Mouse (Mus musculus) heart, embryonic 14.5 days (tissue): ENCODE measurements around the gene Capn1. TPM values are rescaled to one million over a fixed set of nuclear protein-coding genes. Genes with fewer than 3 reads are reported as not detected.

ENCODE experiments used
- ATAC-seq: fragments of 200-750 bp; cut with Nextera tagmentation; 2 replicates; pipeline ENCODE4 v1.8.0; 2017; ENCODE audit warnings: low read depth, moderate TSS enrichment; ENCODE audit not compliant: insufficient number of reproducible peaks, insufficient read depth, low FRiP score
- H3K27ac ChIP-seq, 2 experiments: fragments of 200-500 bp in 1 of 2; fragments of 300-500 bp in 1 of 2; sonication (generic) in 1 of 2; replicated peaks in 1 of 2; 2 replicates each; pipeline ENCODE4 v1.5.1; 2012 to 2014; ENCODE audit warnings: low read depth in 2 of 2, low read length in 2 of 2, control low read depth in 1 of 2, mild to moderate bottlenecking in 1 of 2, mixed read lengths in 1 of 2; ENCODE audit not compliant: control insufficient read depth in 1 of 2, insufficient read depth in 1 of 2
- H3K27me3 ChIP-seq: fragments of 300-500 bp; sonication (generic); 2 replicates; pipeline ENCODE4 v1.6.1; 2014; ENCODE audit warnings: mild to moderate bottlenecking, low read length, control low read depth; ENCODE audit not compliant: control insufficient read depth, insufficient read depth
- H3K36me3 ChIP-seq: fragments of 300-500 bp; sonication (generic); 2 replicates; pipeline ENCODE4 v1.6.1; 2014; ENCODE audit warnings: mild to moderate bottlenecking, control low read depth, low read length, mixed read lengths; ENCODE audit not compliant: control insufficient read depth, insufficient read depth
- H3K4me1 ChIP-seq, 2 experiments: fragments of 200-500 bp in 1 of 2; fragments of 300-500 bp in 1 of 2; sonication (generic) in 1 of 2; 2 replicates each; pipeline ENCODE4 v1.6.1; 2012 to 2014; ENCODE audit warnings: low read length in 2 of 2, control low read depth in 1 of 2, mixed read lengths in 1 of 2; ENCODE audit not compliant: control insufficient read depth in 2 of 2, insufficient read depth in 2 of 2
- H3K4me2 ChIP-seq: fragments of 300-500 bp; sonication (generic); 2 replicates; pipeline ENCODE4 v1.6.1; 2014; ENCODE audit warnings: mild to moderate bottlenecking, low read length
- H3K4me3 ChIP-seq, 2 experiments: fragments of 200-500 bp in 1 of 2; fragments of 300-500 bp in 1 of 2; sonication (generic) in 1 of 2; 2 replicates each; pipeline ENCODE4 v1.5.1; 2012 to 2014; ENCODE audit warnings: low read length in 2 of 2, mild to moderate bottlenecking in 2 of 2, control low read depth in 1 of 2, low read depth in 1 of 2, moderate library complexity in 1 of 2; ENCODE audit not compliant: control insufficient read depth in 1 of 2, insufficient read depth in 1 of 2
- H3K9ac ChIP-seq: fragments of 300-500 bp; sonication (generic); 2 replicates; pipeline ENCODE4 v1.6.1; 2014; ENCODE audit warnings: mild to moderate bottlenecking, low read length
- H3K9me3 ChIP-seq: fragments of 300-500 bp; sonication (generic); 2 replicates; pipeline ENCODE4 v1.6.1; 2016; ENCODE audit warnings: low read length, control low read depth; ENCODE audit not compliant: control insufficient read depth
- WGBS: fragments of 180-500 bp; shearing (Covaris S2); extraction: QIAGEN DNeasy Blood & Tissue Kit; methylation state at CpG from one replicate; pipeline ENCODE4 v1.1.7; 2014; 5-methylcytosine and 5-hydroxymethylcytosine counted together
- polyA plus RNA-seq: library from polyadenylated mRNA; unstranded; fragments of >200 nt; fragmentation: Nextera tagmentation; extraction: Ambion mirVana; gene quantifications from 2 replicates; pipeline ENCODE4 v1.2.1, GENCODE M21; 2014

The Capn1 gene
- polyA plus RNA-seq, 1 experiment from 2014 or later: 7.3 TPM

DNA sequence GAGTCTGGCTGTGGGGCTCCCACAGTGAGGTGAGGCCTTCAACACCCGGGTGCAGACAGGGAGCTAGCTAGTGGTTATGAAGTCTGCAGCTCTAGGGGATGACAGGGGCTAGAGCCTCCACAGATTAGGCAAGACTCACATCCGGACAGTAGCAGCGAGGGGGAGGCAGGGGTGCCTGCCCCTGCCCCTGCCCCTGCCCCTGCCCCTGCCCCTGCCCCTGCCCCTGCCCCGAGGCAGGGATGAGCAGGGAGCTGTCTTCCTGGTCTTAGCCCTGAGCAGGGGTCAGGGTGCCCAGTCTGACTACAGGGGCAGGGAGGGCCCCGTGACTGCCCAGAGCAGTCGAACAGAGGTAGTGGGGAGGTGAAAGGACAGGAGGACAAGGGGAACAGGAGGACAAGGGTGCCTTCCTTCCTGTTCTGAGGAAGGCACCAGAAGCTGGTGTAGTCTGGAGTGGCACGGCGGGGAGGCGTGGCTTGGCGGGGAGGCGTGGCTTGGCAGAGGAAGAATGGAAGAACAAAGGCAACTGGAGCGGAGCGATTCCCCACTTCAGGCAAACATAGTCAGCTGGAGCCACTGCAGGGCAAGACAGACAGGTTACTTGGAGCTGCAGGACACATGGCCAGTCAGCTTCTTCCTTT is 26.8 kb downstream of the Capn1 start:
- ATAC-seq: peak; percentile 44
- Histone ChIP-seq H3K9ac (peak overlapping the region; percentile 56), H3K9me3 (no peaks in the 10 kb centered on the region), H3K27ac (peak overlapping the region; percentile 13 to 44; a peak in 1 of 4 replicates), H3K4me1 (peaks cover 10 to 14% of the 10 kb centered on the region in 2 experiments; a peak in 3 of 4 replicates), H3K4me2 (peak overlapping the region; percentile 54), H3K36me3 (no peaks in the 10 kb centered on the region), H3K27me3 (no peaks in the 10 kb centered on the region), H3K4me3 (no peak overlapping the region)
- WGBS: 4% methylated on average over 8 of the region's 13 CpGs

DNA sequence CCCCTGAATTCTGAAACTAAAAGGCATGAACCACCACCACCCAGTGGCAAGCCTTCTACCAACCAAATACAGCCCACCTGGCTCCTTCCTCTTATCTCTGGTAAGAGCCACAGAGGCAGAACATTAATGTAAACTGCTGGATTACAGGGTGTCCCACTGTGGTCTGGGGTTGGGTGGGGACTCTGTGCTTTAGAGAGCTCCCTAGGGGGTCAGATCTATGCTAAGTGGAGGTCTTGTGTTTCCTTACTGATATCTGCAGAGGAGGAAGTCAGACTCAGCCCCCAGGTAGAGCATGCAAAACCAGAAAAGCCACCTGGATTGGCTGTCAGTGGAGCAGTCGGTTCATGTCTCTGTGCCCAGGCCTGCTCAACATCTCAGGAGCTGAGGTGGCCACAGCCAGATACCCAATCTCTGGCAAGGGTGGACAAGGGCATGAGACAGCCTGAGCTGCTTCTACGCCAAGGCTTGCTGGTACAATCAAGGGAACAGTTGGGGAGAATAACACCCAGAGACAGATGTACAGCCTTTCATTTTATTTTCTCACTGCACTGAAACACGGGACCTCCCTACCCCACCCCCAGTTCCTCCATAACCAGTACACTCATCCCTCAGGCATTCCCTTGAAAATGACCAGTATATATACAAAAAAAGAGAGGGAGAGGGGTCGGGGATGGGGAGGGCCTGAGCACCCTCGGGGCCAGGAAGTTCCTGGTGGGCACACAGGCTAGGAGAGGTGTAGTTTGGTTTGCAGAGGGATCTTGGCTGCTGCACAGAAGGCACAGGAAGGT is 27.5 kb downstream of the Capn1 start:
- H3K9ac ChIP-seq: peak overlapping the region; percentile 56; the same call in 1 of the 2 replicates
- WGBS: 48% methylated on average over 5 of the region's 5 CpGs
- no peak overlapping the region for H3K4me2 ChIP-seq
- no peaks in the 10 kb centered on the region for H3K36me3 ChIP-seq
- H3K9me3 ChIP-seq: no peaks in the 10 kb centered on the region
- H3K4me3 ChIP-seq: no peak overlapping the region
- 0 out of 4 replicates have a peak overlapping the region, but pooled peaks have one; percentile 13 to 44 for H3K27ac ChIP-seq
- peaks cover 10 to 14% of the 10 kb centered on the region in 2 experiments; a peak in 3 of 4 replicates for H3K4me1 ChIP-seq
- no peak for ATAC-seq
- no peaks in the 10 kb centered on the region for H3K27me3 ChIP-seq

DNA sequence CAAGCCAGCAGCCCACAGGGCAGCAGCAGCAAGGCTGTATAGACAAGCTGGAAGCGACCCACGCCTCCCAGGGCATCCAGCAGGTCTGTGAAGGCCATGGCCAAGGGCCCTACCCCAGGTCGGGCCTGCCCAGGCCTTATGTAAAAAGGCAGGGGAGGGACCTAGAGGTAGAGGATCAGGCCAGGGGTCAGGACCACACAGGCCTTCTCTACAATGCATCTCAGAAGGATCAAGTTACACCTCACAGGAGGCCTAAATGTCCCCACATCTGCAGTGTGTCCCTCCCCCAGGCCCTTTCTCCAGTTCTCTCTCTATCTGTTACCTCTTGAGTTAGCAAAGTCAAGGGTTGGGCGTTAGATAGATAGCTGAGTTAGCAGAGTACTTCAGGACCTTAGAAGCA is 29.7 kb downstream of the Capn1 start, which contains the start of gene Slc22a20:
TSS of gene Slc22a20 (minus strand) at position 101 of the 400 bp plus-strand sequence.
- ATAC-seq: no peak
- Histone ChIP-seq H3K9me3 (no peaks in the 10 kb centered on the region), H3K36me3 (no peaks in the 10 kb centered on the region), H3K4me2 (no peak within 1 kb of the TSS), H3K9ac (no peak within 1 kb of the TSS), H3K4me3 (no peak within 1 kb of the TSS), H3K4me1 (peaks cover 10 to 14% of the 10 kb centered on the region in 2 experiments; a peak in 3 of 4 replicates), H3K27me3 (no peaks in the 10 kb centered on the region), H3K27ac (no peak within 1 kb of the TSS)
- 52% methylated on average over 4 of the region's 4 CpGs for whole genome bisulfite sequencing

DNA sequence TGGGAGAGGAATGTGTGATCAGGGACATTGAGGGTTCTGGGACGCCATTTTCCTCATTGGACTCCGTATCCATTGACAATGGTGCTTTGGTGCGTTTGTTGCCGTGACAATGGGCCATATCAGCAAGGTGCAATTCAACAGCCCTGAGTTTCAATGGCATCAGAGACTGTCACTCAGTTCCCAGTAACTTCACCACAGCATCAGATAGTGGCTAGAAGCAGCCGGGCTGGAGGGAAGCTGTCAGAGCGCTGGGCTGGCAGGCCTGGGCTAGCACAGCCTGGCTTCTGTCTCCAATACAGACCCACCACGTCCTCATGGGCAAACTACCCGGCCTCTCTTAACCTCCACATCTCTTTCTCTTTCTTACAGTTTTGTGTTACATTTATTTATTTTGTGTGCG is 35.2 kb downstream of the Capn1 start:
- 73% methylated on average over 9 of the region's 9 CpGs for WGBS
- Histone ChIP-seq H3K27ac (no peak overlapping the region), H3K9me3 (no peaks in the 10 kb centered on the region), H3K36me3 (no peaks in the 10 kb centered on the region), H3K4me2 (no peak overlapping the region), H3K4me1 (no peaks in the 10 kb centered on the region), H3K27me3 (no peaks in the 10 kb centered on the region), H3K9ac (no peak overlapping the region), H3K4me3 (no peak overlapping the region)
- ATAC-seq: no peak

DNA sequence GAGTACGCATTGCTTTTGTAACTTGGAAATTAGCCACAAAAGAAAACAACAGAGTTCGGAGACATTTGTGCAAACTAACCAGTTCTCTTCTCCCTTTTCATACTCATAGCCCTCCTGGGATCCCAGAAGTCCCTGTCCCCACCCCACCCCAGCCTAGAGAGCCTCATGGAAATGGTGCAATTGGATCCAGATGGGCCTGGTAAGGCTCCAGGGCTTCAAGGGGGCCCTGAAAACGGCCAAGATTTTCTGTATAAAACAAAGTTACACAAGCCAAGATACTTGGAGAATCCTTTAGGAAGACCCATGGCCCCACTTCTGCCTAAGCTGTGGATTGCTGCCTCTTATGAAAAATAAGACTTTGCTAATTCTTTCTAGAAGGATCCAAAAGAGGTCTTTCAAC is 38.0 kb downstream of the Capn1 start:
- Histone ChIP-seq H3K4me2 (no peak overlapping the region), H3K27me3 (no peaks in the 10 kb centered on the region), H3K4me3 (no peak overlapping the region), H3K27ac (no peak overlapping the region), H3K4me1 (no peaks in the 10 kb centered on the region), H3K9ac (no peak overlapping the region), H3K36me3 (no peaks in the 10 kb centered on the region), H3K9me3 (no peaks in the 10 kb centered on the region)
- 78% methylated on average over 3 of the region's 3 CpGs for WGBS
- no peak for ATAC-seq

DNA sequence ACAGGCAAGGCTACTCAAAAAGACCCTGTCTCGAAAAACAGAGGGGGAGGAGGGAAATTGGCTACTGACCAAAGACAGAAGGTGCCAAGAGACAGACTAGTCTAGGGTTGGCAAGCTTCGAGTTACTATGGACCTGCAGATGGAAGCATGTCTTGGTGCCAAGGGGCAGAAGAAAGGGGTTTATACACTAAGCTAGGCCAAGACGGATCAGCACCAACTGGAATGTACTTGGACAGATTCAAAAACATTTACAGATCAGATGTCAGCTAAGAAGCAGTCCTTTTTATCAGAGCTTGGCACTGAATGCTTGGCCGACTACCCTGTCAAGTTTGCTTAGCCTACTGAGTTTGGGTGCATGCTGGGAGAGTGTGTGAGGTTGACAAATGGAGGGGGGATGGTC is 40.0 kb downstream of the Capn1 start:
- H3K9me3 ChIP-seq: no peaks in the 10 kb centered on the region
- WGBS: 73% methylated on average over 4 of the region's 4 CpGs
- ATAC-seq: no peak

DNA sequence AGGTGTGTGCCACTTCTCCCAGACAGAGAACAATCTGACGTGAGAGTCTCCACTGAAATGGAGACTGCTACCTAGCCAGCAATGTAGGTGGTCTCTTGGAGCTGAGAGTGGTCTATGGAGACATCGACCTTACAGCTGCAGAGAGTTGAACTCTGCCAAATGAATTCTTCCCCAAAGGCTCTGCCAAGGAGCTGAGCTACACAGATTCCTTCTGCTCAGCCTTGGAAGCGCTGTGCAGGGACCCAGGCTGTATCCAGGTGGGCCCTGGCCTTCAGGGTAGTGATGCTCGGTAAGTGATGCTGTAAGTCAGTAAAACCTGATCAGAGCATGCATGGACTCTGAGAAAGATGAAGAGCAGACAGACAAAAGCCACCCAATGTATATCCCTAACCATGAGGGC is 40.6 kb downstream of the Capn1 start:
- H3K27ac ChIP-seq: no peak overlapping the region
- H3K36me3 ChIP-seq: no peaks in the 10 kb centered on the region
- H3K27me3 ChIP-seq: no peaks in the 10 kb centered on the region
- ATAC-seq: no peak
- 75% methylated on average over 4 of the region's 4 CpGs for WGBS
- no peak overlapping the region for H3K4me2 ChIP-seq
- H3K9me3 ChIP-seq: no peaks in the 10 kb centered on the region
- no peak overlapping the region for H3K9ac ChIP-seq
- no peak overlapping the region for H3K4me3 ChIP-seq
- no peaks in the 10 kb centered on the region for H3K4me1 ChIP-seq

More for the DNA sequence above, 40.0 kb downstream of the Capn1 start:
- Histone ChIP-seq H3K4me3 (no peak overlapping the region), H3K4me1 (no peaks in the 10 kb centered on the region), H3K27me3 (no peaks in the 10 kb centered on the region), H3K4me2 (no peak overlapping the region), H3K27ac (no peak overlapping the region), H3K36me3 (no peaks in the 10 kb centered on the region), H3K9ac (no peak overlapping the region)
